Mouse (Mus musculus) skeletal muscle tissue, adult 2 months (tissue): ENCODE data around the gene Rassf3.

Experiments
- DNase-seq: peaks from one replicate; pipeline ENCODE4 v3.0.0-alpha.2; 2012; ENCODE audit warnings: low read depth, low spot score

Rassf3 gene

DNA sequence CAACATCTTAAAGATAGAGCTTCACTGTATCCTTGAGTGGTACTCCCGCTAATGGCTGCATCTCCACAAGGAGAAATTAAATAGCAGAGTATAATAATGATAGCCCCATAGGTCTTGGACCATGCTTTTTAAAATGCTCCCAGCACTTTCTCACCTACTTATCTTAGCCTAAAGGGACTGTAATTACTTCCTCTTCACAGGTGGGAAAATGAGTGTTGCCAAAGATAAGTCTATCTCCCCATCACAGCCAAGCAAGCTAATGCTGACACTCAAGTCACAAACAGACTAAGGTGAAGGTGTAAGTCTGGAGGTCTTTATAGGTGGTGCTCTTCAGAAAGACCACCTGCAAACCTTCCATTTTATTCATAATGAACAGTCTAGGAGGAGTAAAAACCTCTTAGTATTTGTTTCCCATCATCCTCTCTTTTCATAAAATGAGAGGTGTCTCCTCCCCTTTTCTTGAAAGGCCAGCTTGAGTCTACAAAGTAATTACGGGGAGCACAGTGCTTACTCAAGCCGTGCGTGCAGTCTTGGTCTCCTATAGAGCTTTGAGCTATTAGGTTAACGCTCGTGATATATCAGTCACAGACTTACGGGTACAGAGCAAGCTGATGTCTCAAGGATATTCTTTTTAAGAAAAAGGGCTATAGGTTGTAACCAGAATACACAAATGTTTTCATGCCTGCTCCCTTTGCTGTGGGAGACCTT is 16.6 kb upstream of the Rassf3 start:
- DNase-seq: no peak

DNA sequence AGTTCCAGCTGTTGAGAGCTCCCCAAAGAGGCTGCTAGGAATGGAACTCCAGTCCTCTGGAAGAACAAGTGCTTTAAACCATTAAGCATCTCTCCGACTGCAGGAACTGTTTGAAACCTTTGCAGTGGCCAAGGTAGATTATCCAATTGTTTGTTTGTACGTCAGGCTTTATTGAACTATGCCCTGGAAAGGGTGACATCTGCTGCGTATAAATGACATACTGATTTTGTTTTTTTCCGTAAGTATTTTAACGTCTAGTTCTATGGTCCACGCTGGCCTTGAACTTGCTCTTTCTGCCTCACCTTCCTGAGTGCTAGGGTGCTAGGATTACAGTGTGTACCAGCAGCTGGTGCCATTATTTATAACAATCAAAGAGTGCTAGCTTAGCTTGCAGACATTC is 13.8 kb upstream of the Rassf3 start:
- DNase-seq: no peak

DNA sequence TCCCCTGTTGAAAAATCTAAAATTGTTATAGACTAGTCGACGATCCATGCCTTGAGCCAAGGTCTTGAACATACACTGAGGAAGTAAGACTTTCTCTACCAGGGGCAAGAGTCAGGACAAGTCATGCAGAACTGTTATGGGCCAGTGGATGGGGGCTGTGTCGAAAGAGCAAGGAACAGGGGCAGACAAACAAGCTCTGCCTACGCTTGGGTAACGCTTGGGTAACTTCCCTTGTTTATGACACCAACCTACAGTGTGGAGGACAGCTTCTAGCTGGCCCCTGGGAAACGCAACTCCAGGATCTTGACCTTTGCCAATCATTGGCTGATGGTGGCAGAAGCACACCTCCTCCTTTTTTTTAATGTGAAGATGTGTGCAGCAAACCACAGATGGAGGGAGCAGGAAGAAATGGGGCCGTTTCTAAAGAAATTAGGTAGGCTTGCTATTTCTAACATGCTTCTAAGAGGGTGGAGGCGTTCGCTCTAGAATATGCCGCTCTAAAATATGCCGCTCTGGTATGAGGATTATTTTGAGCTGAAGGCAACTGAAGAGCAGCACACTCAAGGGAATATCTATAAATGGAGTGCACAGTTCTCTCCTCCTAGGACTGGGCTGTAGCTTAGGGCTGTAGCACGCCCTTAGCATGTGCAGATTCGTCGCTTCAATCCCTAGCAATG is 12.6 kb upstream of the Rassf3 start:
- peak; percentile 36 for DNase-seq

DNA sequence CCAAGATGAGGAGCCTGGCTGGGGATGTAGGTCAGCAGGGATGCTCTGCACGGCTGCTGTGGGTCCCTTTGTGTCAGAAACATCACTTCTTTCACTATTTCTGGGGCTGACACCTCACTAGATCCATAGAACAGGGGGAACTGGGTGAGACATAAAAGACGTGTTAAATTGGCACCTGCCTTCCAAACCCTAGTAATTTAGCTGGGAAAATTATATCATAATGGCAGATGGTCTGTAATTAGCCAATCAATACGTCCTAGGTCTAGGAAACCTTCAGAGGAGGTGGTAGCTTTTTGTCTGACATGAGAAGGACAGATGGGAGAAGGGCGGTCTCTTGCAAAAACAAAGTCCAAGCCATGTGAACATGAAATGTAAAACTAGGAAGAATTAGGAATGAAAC is 11.6 kb upstream of the Rassf3 start:
- DNase-seq: no peak

DNA sequence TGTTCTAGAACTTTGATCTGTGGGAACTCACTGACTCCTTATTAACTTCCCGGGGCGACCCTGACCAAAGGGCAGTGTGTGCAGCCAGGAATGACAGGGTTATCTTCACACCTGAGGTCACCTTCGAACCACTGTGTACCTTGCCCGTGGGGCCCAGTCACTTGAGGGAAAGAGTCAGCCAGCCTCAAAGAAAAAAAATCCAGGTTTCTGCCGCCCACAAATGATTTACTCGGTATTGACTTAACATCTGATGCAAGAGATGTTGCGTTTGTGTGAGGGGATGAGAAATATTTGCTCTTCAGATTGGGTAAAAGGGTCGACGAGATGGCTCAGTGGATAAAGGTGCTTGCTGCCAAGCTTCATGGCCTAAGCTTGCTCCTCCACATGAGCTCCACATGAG is 10.2 kb upstream of the Rassf3 start:
- no peak for DNase-seq

DNA sequence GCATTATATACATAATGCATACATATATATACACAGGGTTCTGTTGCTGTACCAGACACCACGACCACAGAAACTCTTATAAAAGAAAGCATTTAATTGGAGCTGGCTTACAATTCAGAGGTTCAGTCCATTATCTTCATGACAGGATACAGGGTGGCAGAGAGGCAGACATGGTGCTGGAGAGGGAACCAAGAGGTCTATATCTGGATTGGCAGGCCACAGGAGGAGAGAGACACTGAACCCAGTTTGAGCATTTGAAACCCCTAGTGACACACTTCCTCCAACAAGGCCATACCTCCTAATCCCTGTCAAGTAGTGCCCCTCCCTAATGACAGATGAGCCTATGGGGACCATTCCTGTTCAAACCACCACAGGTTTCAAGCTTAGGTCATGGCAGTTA is 7.2 kb upstream of the Rassf3 start:
- DNase-seq: no peak

DNA sequence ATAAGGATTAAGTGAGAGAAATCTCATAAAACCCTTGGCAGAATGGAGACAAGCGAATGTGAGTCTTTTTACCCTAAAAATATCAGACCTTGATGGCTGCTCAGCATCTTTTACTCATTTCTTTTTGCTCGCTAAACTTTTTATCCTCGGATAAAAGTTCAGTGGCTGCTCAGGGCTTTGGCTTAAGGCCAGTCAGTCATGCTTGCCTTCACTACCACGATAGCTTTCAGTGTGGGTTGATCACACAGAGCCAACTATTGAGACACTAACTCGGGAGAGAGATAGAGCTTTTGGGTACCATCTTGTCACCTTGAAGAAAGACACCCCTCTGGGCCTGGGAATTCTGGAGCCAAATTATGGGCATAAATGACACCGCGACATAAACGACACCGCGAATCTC is 5.0 kb upstream of the Rassf3 start:
- no peak for DNase-seq

DNA sequence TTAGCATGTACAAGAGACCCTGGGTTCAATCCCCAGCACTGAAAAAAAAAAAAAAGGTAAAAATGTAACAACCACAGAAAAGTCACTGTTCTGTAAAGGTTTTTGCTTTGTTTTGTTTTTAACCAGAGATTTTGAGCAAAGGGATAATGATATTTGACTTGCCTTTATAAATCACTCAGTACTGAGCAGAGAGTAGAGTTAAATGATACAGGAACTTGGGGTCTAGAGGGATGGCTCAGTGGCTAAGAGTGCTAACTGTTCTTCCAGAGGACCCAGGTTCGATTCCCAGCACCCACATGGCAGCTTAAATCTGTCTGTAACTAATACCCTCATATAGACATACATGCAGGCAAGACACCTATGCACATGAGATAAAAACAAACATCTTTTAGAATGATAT is 3.8 kb upstream of the Rassf3 start:
- no peak for DNase-seq

DNA sequence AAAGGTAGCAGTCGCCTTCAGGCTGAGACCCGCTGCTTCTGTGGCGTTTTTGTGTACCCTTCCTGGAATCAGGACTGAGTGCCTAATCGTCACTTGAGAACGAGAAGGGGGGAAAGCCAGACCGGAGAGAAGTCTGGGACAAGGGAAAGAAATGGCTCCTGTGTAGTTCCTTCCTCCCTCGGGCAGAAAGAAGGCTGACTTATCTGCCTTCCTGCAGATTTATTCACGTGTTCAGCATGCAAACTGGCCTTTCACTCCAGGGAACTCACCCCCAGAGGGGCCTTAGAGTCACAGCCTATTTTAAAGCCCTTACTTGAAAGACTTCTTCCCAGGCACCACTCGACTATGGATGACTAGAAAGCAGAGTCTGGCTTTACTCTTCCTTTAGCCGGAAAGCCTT is 1.3 kb upstream of the Rassf3 start:
- DNase-seq: no peak

DNA sequence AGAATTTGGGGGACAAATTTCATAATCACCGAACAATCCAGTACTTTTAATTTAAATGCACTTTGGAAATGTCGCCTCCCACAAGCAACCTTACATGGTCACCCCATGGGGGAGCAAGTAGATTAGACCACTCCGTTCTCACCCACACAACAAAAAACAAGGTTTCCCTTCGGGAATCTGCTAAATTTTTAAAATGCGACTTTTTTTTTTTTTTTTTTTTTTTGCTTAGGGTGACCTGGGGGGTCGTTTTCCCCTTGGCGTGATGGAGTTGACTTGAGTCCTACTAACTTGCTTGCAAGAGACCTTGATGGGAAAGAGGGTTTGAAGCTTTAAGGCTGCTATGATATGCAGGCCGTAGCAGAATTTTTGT is 806 bp upstream of the Rassf3 start:
- DNase-seq: no peak

DNA sequence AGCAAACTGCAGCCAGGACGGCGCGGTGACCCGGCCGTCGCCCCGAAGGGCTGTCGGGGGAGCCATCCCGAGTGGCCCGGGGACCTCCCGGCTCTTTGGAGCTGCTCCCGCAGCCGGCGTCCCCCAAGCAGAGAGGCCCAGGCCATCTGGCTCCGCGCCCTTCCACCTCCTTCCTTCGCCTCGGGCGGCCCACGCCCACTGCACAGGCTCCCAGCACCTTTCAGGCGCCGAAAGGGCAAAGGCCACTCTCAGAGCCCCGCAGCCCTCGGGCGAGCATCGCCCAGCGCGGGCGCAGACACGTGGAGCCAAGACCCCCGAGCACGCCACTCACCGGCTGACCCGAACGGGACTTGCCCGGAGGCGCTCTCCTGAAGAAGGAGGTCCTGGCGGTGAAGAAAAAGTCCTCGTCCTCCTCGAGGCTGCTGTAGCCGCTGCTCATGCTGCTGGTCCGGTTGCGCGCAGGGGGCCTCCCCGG is 438 bp downstream of the Rassf3 start:
- no peak for DNase-seq

DNA sequence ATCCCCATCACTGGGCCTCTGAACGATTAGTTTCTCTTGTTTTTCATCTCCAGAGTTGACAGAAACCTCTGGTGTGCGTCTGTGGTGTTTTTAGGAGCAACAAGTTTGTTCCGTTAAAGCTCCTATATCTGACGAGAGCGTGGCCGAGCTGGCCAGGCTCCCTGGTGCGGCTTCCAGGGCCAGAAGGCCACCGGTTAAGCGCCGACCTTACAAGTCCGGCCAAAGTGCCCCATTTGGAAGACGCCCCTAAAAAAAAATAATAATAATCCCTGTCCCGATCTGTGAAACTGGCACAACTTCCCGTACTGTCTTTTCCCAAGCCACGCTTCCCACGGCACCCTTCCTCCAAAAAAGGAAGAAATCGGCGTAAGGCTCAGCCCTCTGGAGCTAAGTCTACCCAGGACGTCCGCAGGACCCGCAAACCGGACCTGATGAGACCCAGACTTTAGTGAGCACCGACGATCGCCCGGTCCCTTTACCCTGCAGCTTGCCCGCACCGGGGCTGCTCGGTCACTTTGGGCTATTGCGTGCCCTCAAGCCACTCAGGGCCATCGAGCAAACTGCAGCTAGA is 961 bp downstream of the Rassf3 start:
- no peak for DNase-seq

DNA sequence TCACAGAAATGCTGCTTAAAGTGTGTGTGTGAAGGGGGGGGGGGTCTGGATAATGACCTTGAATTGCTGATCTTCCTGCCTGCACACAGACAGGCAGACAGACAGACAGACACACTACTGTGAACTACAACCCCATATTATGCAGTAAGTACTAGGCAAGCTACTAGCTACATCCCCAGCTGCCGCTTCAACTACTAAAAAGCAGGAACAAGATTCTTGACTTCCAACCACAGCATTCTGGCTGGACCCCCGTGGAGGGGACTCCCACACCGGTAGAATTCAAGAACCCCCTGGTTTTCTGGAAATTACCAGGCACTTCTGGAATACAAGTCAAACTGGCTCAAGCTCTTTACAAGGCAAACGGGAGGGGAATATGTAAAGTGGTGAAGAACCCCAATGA is 1.9 kb downstream of the Rassf3 start:
- no peak for DNase-seq

DNA sequence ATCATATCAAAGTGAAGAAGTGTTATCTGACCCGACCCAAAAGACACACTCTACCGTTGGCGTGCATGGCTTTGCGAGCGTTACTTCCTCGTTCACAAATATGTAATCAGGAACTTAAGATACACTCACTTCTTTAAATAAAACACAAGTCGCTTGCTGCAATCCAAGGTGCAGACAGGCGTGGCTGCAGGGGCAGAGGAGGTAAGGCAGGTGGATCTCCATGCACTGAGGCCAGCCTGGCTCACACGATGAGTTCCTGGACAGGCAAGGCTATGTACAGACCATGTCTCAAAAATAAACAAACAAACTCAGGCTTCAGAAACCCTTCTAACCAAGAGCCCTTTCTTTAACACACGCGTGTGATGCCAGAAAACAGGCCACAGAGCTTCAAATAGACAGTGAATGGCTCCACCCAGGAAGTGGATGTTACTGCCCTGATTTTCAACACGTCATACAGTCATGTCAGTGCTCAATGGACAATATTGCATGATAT is 2.4 kb downstream of the Rassf3 start:
- DNase-seq: no peak

DNA sequence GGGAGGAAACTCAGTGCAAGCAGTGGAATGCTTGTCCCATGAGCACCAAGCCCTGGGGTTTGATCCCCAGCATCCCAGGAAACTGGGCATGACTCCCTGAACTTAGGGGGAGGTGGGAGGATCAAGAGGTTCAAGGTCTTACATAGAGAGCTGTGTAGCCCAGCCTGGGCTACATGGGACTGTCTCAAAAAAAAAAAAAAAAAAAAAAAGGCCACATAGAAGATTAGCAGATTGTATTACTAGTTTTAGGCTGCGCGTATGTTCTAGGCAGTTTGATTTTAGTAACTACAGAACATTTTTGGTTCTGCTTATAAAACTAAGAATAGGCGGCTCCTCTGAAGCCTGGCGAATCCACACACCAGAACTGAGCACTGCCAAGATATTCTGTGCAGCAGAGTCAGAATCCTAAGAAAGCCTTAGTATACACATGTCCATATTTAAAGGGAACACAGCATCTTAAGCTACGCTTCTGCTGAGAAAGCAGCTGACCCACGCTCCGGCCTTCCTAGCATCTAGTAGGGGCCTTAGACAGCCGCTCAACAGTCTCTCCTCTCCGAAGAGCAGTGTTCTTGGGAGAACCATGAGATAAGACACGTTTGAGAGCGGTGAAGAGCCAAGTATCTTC is 3.4 kb downstream of the Rassf3 start:
- no peak for DNase-seq

DNA sequence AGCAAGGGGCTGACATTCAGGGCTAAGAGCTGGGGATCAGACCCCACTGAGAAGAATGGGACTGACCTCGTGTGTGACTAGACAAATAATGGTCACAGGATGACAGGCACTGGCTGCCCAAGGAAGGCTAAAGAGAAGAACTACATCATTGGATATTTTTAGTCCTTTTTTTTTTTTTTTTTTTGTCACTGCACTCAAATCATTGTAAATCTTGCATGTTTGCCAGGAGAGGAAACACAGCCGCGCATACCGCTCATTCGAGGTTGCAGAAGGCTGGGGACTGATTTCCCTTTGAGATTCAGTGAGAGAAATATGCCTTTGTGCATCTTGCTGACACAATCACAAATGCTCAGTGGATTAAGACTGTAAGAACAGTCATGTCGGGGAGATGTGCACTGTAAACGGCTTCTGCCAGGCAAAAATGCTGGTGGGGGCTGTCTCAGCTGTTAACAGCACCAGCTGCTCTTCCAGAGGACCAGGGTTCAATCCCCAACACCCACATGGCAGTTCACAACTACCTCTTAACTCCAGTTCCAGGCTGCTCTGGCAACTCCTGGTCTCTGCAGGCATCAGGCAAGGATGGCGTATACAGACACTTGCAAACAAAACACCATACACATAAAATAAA is 4.5 kb downstream of the Rassf3 start:
- DNase-seq: no peak

DNA sequence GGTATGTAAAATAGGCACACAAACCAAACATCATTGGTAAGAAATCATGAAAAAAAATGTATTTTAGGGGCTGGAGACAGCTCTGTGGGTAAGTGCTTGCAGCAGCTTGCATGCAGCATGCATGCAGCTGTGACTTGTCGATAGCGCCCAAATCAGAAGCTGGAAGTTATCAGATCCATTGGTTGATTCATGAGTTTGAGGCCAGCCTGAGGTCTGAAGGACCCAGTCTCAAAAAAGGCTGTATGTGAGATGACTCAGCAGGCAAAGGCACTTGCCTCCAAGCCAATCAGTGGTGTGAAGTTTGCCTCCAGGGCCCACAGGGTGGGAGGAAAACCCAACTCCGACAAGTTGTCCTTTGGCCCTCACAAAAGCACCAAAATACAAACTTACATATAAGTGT is 6.5 kb downstream of the Rassf3 start:
- DNase-seq: no peak

DNA sequence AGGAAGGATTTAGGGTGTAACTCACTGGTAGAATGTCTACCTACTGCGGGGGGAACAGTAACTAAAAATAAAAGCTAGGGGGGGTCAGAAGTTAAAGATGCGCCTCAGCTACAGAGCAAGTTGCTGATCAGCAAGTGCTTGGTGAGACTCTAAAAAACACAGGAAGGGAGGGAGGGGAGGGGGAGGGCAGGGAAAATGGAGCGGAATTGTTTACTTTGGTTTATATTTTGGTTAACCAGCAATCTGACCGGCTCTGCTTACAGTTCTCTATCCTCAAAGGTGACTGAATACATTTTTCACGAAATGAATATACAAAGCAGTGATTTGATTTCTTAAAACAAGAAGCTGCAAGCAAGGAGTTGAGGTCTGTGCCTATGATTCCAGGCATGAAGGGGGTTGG is 7.2 kb downstream of the Rassf3 start:
- DNase-seq: no peak

DNA sequence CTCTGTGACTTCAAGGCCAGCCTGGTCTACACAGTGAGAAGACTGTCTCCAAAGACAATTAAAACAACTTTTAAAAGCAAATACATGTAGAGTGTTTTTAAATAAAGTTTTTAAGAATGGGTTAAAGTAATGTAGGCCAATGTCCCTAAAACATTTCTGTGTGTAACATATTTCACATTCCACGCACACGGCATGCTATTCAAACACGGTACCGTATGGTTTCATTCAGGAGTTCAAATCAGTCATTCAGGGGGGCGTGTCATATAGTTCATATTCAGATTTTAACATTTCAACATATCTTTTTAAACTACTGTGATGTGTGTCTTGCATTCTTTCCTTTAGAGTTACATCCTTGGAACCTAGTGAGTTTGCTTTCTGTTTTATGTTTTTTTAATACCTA is 7.9 kb downstream of the Rassf3 start:
- DNase-seq: no peak

DNA sequence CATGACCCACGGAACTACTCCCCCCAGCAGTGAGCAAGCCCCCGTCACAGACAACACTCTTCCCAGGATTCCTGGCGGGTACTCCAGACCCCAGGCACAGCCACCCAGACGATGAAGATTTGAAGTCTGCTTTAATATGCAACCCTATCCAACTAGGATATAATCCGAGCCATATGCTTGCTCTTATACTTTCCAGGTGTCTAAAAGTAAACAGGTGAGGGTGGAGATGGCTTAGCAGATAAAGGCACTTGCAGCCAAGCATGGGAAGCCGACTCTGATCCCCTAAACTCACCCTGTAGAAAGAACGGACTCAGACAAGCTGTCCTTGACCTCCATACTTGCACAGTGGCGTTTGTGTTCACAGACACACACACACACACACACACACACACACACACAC is 8.4 kb downstream of the Rassf3 start:
- DNase-seq: no peak

DNA sequence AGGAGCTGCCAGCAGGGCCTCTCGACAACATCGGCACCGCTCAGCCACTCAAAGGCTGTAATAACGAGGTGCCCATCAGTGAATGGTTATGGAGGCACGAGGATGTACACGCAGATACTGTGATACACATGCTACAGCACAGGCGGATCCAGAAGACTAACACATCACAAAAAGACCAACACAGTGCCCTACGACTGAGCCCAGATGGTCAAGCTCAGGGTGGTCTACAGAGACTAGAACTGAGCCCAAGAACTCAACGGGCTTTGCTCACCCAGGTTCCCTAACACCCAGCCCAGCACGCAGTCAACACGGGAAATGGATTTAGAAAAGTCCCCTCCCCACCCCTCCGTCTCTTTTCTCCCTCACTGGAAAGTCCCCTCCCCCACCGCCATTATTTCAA is 9.1 kb downstream of the Rassf3 start:
- DNase-seq: no peak

DNA sequence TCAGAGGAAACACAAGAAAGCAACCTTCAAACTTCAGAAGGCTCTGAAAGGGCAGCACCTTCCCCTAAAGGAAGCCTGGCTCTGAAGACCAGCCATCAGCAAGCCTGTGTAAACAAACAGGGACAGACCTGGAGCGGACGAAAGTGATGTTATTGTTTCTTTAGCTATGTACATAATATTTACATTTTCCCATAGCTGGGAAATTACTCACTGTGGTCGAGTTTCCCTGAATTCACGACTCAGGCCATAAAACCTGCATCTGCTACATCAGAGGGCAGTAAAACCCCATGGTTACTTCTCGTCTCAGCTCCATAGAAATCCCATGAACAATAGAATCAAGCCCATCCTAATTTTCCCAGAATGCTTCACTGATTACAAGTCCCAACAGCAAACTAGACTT is 11.1 kb downstream of the Rassf3 start:
- no peak for DNase-seq
